Mouse (Mus musculus): ENCODE measurements around the gene Snapc2.
A peak's percentile ranks its signal among the peaks of the same experiment; 100 is the strongest.

The Snapc2 gene

DNA sequence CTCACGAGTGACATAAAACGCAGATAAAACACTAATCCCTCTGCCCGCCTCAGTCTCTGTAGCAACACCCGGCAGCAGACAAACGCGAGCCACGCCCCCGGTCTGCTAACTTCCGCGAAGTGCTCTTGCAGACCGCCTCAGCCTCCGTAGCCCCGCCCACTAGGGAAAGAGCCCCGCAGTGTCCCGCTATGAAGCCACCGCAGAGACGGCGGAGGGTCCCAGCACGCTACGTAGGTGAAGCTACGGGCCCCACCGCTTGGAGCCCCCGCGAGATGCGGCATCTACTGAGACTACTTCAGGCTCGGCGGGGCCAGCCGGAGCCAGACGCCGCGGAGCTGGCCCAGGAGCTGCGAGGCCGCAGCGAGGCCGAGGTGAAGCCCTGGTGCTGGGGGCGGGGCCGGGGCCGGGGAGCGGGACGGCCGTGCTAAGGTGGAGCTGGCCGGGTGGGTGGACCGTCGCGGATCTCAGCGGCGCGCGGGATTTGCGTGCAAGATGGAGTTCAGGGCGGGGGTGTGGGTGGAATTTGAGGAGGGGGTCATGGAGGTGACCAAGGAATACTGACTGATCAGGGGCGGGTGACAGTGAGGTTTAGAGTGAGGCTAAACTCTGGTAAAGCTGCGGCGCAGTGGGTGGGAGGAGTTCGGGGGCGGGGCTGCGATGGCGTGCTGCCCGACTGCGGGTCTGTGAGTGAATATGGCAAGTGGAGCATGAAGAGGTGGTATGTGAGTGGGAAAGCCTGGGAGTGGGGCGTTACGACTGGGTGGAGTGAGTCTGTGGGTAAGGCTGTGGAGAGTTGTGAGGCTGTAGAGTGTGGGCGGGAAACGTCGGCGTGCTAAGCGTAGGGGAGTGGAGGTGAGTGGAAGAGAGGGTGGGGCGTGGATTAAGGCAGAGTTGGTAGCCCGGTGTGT, at the start of gene Snapc2:
Snapc2 (plus strand) TSS at position 147 of the 908 bp plus-strand sequence.
- peak; percentile 98 for DNase-seq (ENCODE audit: low spot score)

GRCm38 (mm10) chr8:4205246-4206123, 47.4 kb upstream of the Snapc2 start:
- DNase-seq (ENCODE audit: low spot score), result no peak

DNA sequence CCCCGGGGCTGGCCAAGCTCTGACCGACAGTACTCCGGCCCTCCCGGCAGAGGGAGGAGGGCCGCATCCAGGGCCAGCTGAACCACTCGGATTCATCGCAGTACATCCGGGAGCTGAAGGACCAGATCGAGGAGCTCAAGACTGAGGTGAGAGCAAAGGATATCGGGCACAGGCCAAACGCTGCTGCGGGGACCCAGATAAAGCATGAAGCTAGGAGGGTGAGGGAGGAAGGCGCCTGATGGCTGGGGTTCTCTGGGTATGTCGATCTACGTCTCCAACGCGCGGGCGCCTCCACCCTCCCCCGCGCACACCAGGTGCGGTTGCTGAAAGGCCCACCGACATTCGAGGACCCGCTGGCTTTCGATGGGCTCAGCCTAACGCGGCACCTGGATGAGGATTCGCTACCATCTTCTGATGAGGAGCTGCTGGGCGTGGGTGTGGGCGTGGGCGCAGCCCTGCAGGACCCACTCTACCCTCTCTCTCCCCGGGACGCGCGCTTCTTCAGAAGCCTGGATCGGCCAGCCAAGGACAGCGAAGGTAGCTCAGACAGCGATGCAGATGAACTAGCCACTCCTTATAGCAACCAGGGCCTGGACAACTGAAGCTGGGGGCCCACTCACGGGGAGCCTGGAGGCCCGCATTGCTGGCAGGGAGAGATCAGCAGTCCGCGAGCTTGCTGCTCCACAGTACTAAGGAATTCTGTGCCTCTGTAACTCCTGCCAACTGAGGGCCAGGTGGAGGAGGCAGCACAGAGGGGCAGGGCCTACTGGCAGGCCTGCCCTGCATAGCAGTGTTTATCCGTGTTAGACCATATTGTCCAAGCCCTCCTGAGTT, 46.5 kb upstream of the Snapc2 start:
- no peak for DNase-seq (ENCODE audit: low spot score)

DNA sequence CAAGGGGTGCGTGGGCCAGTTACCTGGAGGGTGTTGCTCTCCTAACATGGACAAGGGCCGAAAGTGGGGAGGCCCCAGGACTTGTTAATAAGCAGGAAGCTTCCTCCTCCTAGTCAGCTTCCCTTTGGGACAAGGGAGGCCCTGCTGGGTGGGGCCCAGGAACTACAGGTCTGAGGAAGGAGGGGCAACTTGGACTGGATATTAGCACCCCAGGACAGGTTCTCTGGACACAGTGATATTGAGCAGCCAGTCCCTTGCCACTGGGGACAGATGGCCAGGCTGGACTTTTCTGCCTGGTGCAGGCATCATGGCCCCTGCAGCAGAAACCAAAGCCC, 45.9 kb upstream of the Snapc2 start:
- DNase-seq (ENCODE audit: low spot score), result no peak

DNA sequence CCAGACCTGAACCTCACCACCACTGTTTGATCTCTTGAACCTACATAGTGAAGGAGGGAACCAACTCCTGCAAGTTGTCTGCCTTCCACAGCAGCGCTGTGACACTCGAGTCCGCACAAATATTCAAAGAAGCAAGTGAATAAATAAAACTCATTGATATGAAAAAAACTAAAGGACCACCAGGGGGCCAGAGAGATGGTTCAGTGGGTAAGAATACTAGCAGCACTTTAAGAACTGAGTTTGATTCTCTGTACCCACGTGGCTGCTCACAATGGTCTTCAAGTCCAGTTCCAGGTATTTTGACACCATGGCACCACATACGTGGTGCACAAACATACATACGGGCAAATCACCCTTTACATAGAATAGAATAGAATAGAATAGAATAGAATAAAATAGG, 41.8 kb upstream of the Snapc2 start:
- DNase-seq (ENCODE audit: low spot score), result no peak

DNA sequence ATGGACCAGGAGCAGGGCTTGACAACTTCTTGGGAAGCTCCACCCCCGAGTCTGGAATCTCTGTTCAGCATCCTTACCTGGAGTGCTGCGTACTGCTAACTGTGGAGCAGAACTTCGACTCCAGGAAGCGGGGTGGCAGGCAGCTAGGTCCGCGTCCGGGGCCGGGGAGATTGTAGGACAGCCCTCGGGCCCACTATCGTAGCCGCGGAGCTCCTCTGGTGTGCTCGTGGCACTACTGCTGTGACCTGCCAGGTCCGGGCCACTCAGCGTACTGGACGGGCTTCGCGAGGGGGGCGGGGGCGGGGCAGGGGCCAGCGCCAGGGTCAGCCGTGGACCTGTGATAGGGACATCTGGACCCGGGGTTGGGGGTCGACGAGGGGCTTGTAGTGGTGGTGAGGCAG, 40.1 kb upstream of the Snapc2 start:
- DNase-seq (ENCODE audit: low spot score), result no peak

GRCm38 (mm10) chr8:4213210-4214005, 39.5 kb upstream of the Snapc2 start:
- DNase-seq (ENCODE audit: low spot score), result no peak

GRCm38 (mm10) chr8:4214006-4214980, 38.6 kb upstream of the Snapc2 start:
- DNase-seq (ENCODE audit: low spot score), result no peak

- no peak for DNase-seq (ENCODE audit: low spot score)
Observed at GRCm38 (mm10) chr8:4216296-4216695, 36.6 kb upstream of the Snapc2 start.

- no peak for DNase-seq (ENCODE audit: low spot score)
Observed at GRCm38 (mm10) chr8:4216791-4217621, 35.9 kb upstream of the Snapc2 start, which contains the start of gene Prr36. TSS of gene Prr36 (minus strand) at chr8:4217459.

- no peak for DNase-seq (ENCODE audit: low spot score)
Observed at GRCm38 (mm10) chr8:4219617-4220016, 33.3 kb upstream of the Snapc2 start.

GRCm38 (mm10) chr8:4222059-4222458, 30.8 kb upstream of the Snapc2 start:
- no peak for DNase-seq (ENCODE audit: low spot score)

- DNase-seq (ENCODE audit: low spot score), result no peak
Observed at GRCm38 (mm10) chr8:4226323-4226722, 26.6 kb upstream of the Snapc2 start.

DNA sequence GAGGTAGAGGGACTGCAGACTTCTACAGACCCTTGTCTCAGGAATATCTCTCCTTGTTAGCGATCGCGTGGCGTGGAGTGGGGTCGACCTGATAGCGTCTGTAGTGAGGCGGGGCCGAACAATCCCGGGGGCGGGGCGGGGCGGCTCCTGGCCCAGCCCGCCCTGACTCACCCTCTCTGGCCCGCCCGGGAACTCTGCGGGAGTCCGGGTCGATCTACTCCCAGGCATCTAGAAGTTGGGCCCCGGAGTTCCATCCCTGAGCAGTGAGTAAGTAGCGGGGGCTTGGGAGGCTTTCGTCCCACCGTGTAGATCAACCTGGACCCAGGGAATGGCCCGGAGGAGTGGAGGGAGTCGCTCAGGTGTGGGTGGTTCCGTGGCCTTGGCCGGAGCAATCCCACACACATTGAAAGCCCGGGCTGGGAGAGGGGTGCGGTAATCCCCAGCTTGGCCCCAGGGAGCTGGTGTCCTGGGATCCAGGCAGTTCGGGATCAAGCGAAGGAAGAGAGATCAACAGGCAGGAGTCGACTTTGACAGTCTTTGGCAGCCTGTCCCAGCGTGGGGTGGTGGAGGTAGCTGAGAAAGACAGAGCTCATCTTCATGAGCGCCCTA, 26.0 kb upstream of the Snapc2 start, which contains the start of gene Lrrc8e:
Lrrc8e (plus strand) TSS at position 89 of the 609 bp plus-strand sequence.
- no peak for DNase-seq (ENCODE audit: low spot score)

GRCm38 (mm10) chr8:4227919-4228318, 25.0 kb upstream of the Snapc2 start:
- no peak for DNase-seq (ENCODE audit: low spot score)

GRCm38 (mm10) chr8:4229784-4230183, 23.1 kb upstream of the Snapc2 start:
- DNase-seq (ENCODE audit: low spot score), result no peak

DNA sequence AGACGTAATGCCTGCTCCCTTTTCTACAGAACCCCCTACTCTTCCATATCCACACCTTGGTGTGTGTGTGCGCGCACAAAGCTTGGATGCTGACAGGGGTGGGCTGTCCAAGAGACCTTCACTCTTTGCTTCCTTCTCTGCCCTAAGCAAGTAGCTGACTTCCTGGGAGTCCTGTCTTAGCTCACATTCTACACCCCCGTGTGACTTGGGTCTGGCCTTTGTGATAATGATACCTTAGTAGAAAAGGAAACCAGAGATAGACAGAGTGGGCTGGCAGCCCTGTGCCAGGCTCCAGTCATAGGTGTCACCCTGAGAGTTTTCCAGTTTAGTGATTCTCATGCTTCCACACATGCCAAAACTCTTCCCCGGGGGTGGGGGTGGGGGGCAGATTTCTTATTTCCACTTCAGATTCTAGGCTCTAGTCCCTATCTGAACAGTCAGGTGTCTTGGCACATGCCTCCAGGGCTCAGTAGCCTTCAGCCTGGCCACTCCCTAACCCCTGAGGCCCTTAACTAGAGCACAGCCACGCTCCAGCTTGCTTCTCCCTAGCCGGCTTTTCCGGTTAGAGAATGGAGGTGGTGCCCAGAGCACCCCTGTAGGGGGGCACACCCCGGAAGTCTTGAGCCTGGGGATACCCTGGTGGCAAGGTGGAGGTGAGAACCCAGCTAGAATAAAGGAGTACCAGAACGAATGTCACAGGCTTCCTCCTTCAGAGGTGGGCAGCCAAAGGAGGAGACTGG, 22.1 kb upstream of the Snapc2 start:
- no peak for DNase-seq (ENCODE audit: low spot score)
